Mouse (Mus musculus): ENCODE results near the gene Pcbp3. TPM values are rescaled to one million over a fixed set of nuclear protein-coding genes. Genes with fewer than 3 reads are reported as not detected.

Gene Pcbp3
- polyA plus RNA-seq, 1 experiment: 0.32 TPM

DNA sequence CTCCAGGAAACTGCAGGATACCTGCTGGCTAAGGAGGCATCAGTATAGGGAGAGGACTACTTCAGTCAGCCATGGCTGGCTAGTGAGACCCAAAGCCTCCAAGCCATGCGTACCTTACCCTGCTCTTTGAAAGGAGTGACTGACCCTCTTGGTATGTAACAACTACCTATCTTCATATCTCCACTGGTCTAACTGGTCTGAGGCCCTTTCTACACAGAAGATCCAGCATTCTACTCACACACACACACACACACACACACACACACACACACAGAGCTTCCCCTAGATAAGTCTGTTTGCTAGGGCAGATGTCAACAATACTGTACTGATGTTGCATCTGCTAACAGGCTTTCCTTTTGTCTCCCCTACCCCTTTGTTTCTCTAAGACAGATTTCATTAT, 87.3 kb downstream of the Pcbp3 start:
- Histone ChIP-seq H3K9me3 (ENCODE audit: control insufficient read depth, low read length) (no peaks in the 10 kb centered on the region), H3K36me3 (ENCODE audit: control insufficient read depth) (no peaks in the 10 kb centered on the region), H3K4me3 (replicated peaks) (no peak overlapping the region), H3K4me1 (ENCODE audit: control insufficient read depth) (no peaks in the 10 kb centered on the region), H3K27me3 (ENCODE audit: control insufficient read depth) (no peaks in the 10 kb centered on the region)
- TF ChIP-seq GATA1 (IDR thresholded peaks at IDR 0.05; ENCODE audit: low read length): no peak
- no peak for TF ChIP-seq TAL1 (IDR thresholded peaks at IDR 0.05; ENCODE audit: low read length)

GRCm38 (mm10) chr10:76873948-76874347, 87.7 kb downstream of the Pcbp3 start:
- no peak overlapping the region for H3K4me3 ChIP-seq (replicated peaks)
- no peaks in the 10 kb centered on the region for H3K27me3 ChIP-seq (ENCODE audit: control insufficient read depth)
- no peaks in the 10 kb centered on the region for H3K4me1 ChIP-seq (ENCODE audit: control insufficient read depth)
- no peaks in the 10 kb centered on the region for H3K36me3 ChIP-seq (ENCODE audit: control insufficient read depth)
- no peaks in the 10 kb centered on the region for H3K9me3 ChIP-seq (ENCODE audit: control insufficient read depth, low read length)
- TF ChIP-seq GATA1 (IDR thresholded peaks at IDR 0.05; ENCODE audit: low read length) (no peak), TAL1 (IDR thresholded peaks at IDR 0.05; ENCODE audit: low read length) (no peak)

DNA sequence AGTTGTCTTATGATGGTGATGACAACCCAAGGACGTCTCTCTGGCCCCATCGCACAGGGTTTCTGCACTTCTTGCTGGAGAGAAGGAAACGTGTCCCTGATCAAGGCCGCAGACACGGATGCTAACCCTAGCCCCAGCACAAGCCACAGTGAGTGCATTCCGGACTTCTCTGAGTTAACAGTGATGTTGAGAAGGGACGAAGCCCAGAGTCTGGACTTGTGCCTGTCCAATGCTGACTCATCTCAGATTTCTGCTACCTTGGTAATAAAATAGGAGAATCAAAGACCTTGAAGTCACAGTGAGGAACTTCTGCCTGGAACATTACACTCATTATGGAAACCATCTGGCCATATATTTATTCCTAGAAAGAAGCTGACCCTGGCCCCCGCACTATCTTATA, 89.0 kb downstream of the Pcbp3 start:
- TF ChIP-seq TAL1 (IDR thresholded peaks at IDR 0.05; ENCODE audit: low read length): no peak
- no peak for TF ChIP-seq GATA1 (IDR thresholded peaks at IDR 0.05; ENCODE audit: low read length)
- Histone ChIP-seq H3K27me3 (ENCODE audit: control insufficient read depth) (no peaks in the 10 kb centered on the region), H3K4me3 (replicated peaks) (no peak overlapping the region), H3K36me3 (ENCODE audit: control insufficient read depth) (no peaks in the 10 kb centered on the region), H3K9me3 (ENCODE audit: control insufficient read depth, low read length) (no peaks in the 10 kb centered on the region), H3K4me1 (ENCODE audit: control insufficient read depth) (no peaks in the 10 kb centered on the region)

GRCm38 (mm10) chr10:76865936-76866335, 95.8 kb downstream of the Pcbp3 start:
- Histone ChIP-seq H3K4me1 (ENCODE audit: control insufficient read depth) (no peaks in the 10 kb centered on the region), H3K4me3 (replicated peaks) (no peak overlapping the region), H3K36me3 (ENCODE audit: control insufficient read depth) (no peaks in the 10 kb centered on the region), H3K9me3 (ENCODE audit: control insufficient read depth, low read length) (no peaks in the 10 kb centered on the region), H3K27me3 (ENCODE audit: control insufficient read depth) (no peaks in the 10 kb centered on the region)
- no peak for TF ChIP-seq GATA1 (IDR thresholded peaks at IDR 0.05; ENCODE audit: low read length)
- TF ChIP-seq TAL1 (IDR thresholded peaks at IDR 0.05; ENCODE audit: low read length): no peak

DNA sequence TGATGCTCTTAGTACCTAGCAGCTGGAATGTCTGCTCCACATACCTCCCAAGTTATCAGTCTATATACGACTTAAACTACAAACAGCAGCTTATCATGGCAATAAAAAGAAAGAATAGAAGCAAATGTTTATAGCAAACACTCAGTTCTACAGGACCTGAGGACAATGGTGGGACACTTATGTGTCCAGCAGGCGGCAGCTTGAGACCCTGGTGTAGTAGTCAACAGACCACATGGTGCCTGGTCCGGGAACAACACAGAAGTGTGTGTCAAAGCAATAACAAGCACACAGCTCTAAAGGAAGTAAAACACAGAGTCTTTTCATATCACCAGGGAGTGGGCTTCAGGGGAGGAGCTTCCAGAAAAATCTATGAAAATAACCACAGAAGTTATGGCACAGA, 100.7 kb downstream of the Pcbp3 start:
- Histone ChIP-seq H3K27me3 (ENCODE audit: control insufficient read depth) (no peaks in the 10 kb centered on the region), H3K4me3 (replicated peaks) (no peak overlapping the region), H3K4me1 (ENCODE audit: control insufficient read depth) (no peaks in the 10 kb centered on the region), H3K36me3 (ENCODE audit: control insufficient read depth) (no peaks in the 10 kb centered on the region), H3K9me3 (ENCODE audit: control insufficient read depth, low read length) (no peaks in the 10 kb centered on the region)
- no peak for TF ChIP-seq GATA1 (IDR thresholded peaks at IDR 0.05; ENCODE audit: low read length)
- no peak for TF ChIP-seq TAL1 (IDR thresholded peaks at IDR 0.05; ENCODE audit: low read length)

GRCm38 (mm10) chr10:76859355-76860127, 102.1 kb downstream of the Pcbp3 start:
- Histone ChIP-seq H3K4me3 (replicated peaks) (no peak overlapping the region), H3K9me3 (ENCODE audit: control insufficient read depth, low read length) (no peaks in the 10 kb centered on the region), H3K27me3 (ENCODE audit: control insufficient read depth) (no peaks in the 10 kb centered on the region), H3K4me1 (ENCODE audit: control insufficient read depth) (no peaks in the 10 kb centered on the region), H3K36me3 (ENCODE audit: control insufficient read depth) (no peaks in the 10 kb centered on the region)
- TF ChIP-seq TAL1 (IDR thresholded peaks at IDR 0.05; ENCODE audit: low read length) (no peak), GATA1 (IDR thresholded peaks at IDR 0.05; ENCODE audit: low read length) (no peak)

- no peaks in the 10 kb centered on the region for H3K4me1 ChIP-seq (ENCODE audit: control insufficient read depth)
- H3K27me3 ChIP-seq (ENCODE audit: control insufficient read depth): no peaks in the 10 kb centered on the region
- no peak for TF ChIP-seq TAL1 (IDR thresholded peaks at IDR 0.05; ENCODE audit: low read length)
- TF ChIP-seq GATA1 (IDR thresholded peaks at IDR 0.05; ENCODE audit: low read length): no peak
- no peaks in the 10 kb centered on the region for H3K9me3 ChIP-seq (ENCODE audit: control insufficient read depth, low read length)
- no peaks in the 10 kb centered on the region for H3K36me3 ChIP-seq (ENCODE audit: control insufficient read depth)
- no peak overlapping the region for H3K4me3 ChIP-seq (replicated peaks)
These were observed 103.8 kb downstream of the Pcbp3 start for GRCm38 (mm10) chr10:76857879-76858278.

DNA sequence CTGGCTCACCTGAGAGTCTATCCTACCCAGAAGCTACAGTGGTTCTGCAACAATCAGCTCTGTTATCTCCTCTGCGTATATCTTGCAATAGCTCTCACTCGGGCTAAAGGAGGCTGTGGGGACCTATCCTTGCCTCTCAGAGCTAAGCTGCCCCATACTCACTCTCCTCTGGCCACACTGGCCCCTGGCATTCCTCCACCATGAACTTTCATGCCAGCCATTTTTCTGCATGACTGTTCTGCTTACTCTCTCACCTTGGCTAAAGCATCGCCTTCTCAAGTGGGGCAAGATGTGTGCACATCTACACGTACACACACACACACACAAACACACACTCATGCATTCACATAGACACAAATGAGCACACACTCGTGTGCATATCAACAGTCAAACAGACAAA, 115.2 kb downstream of the Pcbp3 start:
- no peaks in the 10 kb centered on the region for H3K4me1 ChIP-seq (ENCODE audit: control insufficient read depth)
- H3K9me3 ChIP-seq (ENCODE audit: control insufficient read depth, low read length): no peaks in the 10 kb centered on the region
- no peak overlapping the region for H3K4me3 ChIP-seq (replicated peaks)
- no peaks in the 10 kb centered on the region for H3K36me3 ChIP-seq (ENCODE audit: control insufficient read depth)
- H3K27me3 ChIP-seq (ENCODE audit: control insufficient read depth): no peaks in the 10 kb centered on the region
- TF ChIP-seq GATA1 (IDR thresholded peaks at IDR 0.05; ENCODE audit: low read length) (no peak), TAL1 (IDR thresholded peaks at IDR 0.05; ENCODE audit: low read length) (no peak)

GRCm38 (mm10) chr10:76844901-76845300, 116.8 kb downstream of the Pcbp3 start:
- TF ChIP-seq TAL1 (IDR thresholded peaks at IDR 0.05; ENCODE audit: low read length): no peak
- TF ChIP-seq GATA1 (IDR thresholded peaks at IDR 0.05; ENCODE audit: low read length): no peak
- no peaks in the 10 kb centered on the region for H3K4me1 ChIP-seq (ENCODE audit: control insufficient read depth)
- H3K9me3 ChIP-seq (ENCODE audit: control insufficient read depth, low read length): no peaks in the 10 kb centered on the region
- no peaks in the 10 kb centered on the region for H3K36me3 ChIP-seq (ENCODE audit: control insufficient read depth)
- H3K27me3 ChIP-seq (ENCODE audit: control insufficient read depth): no peaks in the 10 kb centered on the region
- no peak overlapping the region for H3K4me3 ChIP-seq (replicated peaks)

GRCm38 (mm10) chr10:76844365-76844764, 117.3 kb downstream of the Pcbp3 start:
- H3K4me1 ChIP-seq (ENCODE audit: control insufficient read depth): no peaks in the 10 kb centered on the region
- no peaks in the 10 kb centered on the region for H3K36me3 ChIP-seq (ENCODE audit: control insufficient read depth)
- no peak overlapping the region for H3K4me3 ChIP-seq (replicated peaks)
- H3K9me3 ChIP-seq (ENCODE audit: control insufficient read depth, low read length): no peaks in the 10 kb centered on the region
- TF ChIP-seq TAL1 (IDR thresholded peaks at IDR 0.05; ENCODE audit: low read length) (no peak), GATA1 (IDR thresholded peaks at IDR 0.05; ENCODE audit: low read length) (no peak)
- H3K27me3 ChIP-seq (ENCODE audit: control insufficient read depth): no peaks in the 10 kb centered on the region

All from erythroblast, embryonic 14.5 days (primary cell).